Mouse (Mus musculus) erythroblast, embryonic 14.5 days (primary cell): Measurements from ENCODE around the gene Arhgef15.

Source experiments
- GATA1 ChIP-seq: IDR thresholded peaks from 2 replicates; pipeline ENCODE4 v1.6.1; 2012; ENCODE audit warnings: low read length, inconsistent platforms, mixed read lengths
- TAL1 ChIP-seq: IDR thresholded peaks from 3 replicates; pipeline ENCODE4 v1.6.1; 2012; ENCODE audit warnings: low read length, inconsistent platforms, mixed read lengths

DNA sequence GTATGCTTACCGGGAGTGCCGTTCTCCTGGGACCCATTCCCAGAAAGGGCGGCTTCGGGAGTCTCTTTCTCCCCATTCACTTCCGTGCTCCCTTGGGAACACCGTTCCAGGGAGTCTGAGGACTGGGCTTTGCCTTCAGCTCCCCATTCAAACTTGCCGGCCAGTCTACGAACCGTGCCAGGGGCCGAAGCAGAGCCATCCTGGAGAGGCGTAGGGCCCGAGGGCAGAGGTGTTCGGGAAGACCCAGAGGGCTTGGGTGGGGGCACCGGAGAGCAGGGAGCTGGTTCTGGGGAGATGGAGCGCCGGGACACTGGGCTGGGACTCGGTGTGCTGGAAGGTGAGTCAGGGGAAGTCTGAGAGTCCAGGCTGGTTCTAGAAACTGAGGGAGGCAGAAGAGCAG, 2.9 kb downstream of the Arhgef15 start:
- TF ChIP-seq TAL1 (no peak), GATA1 (no peak)
